Mouse (Mus musculus) liver, embryonic 14.5 days (tissue): ENCODE results near the gene Lamb1.

Source experiments
- CTCF ChIP-seq: IDR thresholded peaks from 2 replicates; pipeline ENCODE4 v1.5.1; 2016; ENCODE audit warnings: antibody characterized with exemption, low read depth, control low read depth
- EP300 ChIP-seq: IDR thresholded peaks from 2 replicates; pipeline ENCODE4 v1.6.1; 2016; ENCODE audit warnings: antibody characterized with exemption, low read depth

DNA sequence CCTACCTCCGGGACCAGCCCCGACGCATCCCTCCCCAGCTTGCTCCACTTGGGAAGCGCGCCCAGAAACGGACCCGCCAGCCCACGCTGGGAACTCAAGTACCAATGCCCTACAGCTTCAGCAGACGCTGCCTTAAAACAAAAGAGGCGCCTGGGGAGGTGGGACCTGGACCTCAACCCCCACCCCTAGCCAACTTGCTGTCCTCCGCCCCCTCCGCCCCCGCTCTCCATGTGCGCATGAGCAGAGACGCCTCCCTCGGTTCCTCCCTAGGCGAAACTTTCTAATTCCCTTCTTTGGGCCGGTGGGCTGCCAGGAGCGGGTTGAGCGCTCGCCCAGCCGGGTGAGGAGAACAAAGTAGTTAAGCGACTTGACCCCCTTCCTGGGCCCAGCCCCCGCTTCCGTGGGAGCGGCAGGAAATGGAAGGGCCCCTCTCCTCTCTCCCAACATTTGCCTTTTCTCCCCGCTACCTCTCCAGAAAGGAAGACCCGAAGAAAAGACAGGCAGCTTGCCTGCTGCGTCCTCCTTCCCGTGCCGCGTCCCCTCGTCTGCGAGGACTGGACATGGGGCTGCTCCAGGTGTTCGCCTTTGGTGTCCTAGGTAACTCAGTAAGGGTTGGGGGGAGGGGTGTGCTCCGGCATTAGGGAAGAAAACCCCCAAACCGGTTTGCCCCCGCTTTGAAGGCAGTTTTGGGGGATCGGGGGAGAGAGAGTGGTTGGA lies at the start of gene Lamb1:
- TF ChIP-seq EP300 = no peak
- TF ChIP-seq CTCF = no peak
